Mouse (Mus musculus) liver, adult 2 months (tissue): Measurements from ENCODE around the gene Enpp1. TPM values are rescaled to one million over a fixed set of nuclear protein-coding genes. Genes with fewer than 3 reads are reported as not detected.

Experiments used
- DNase-seq: peaks from one replicate; pipeline ENCODE4 v3.0.0-alpha.2; 2011; ENCODE audit warnings: low read depth, low spot score; ENCODE audit errors: extremely low read depth
- H3K27ac ChIP-seq: fragments of 200-500 bp; replicated peaks from 2 replicates; pipeline ENCODE4 v1.5.1; 2012; ENCODE audit warnings: low read depth, mild to moderate bottlenecking, control low read depth, inconsistent platforms, low read length; ENCODE audit not compliant: insufficient read depth
- H3K27me3 ChIP-seq: fragments of 200-500 bp; 2 replicates; pipeline ENCODE4 v1.6.1; 2012; ENCODE audit warnings: mild to moderate bottlenecking, moderate library complexity, low read length, inconsistent platforms; ENCODE audit not compliant: control insufficient read depth, insufficient read depth
- H3K36me3 ChIP-seq: fragments of 200-500 bp; 2 replicates; pipeline ENCODE4 v1.6.1; 2012; ENCODE audit warnings: low read length, inconsistent platforms; ENCODE audit not compliant: control insufficient read depth, insufficient read depth
- H3K4me1 ChIP-seq: fragments of 200-500 bp; 2 replicates; pipeline ENCODE4 v1.6.1; 2011; ENCODE audit warnings: low read length; ENCODE audit not compliant: control insufficient read depth, insufficient read depth
- H3K4me3 ChIP-seq: fragments of 200-500 bp; 2 replicates; pipeline ENCODE4 v1.5.1; 2011; ENCODE audit warnings: low read depth, mild to moderate bottlenecking, control low read depth, low read length, moderate library complexity; ENCODE audit not compliant: insufficient read depth
- H3K79me2 ChIP-seq: fragments of 200-500 bp; 2 replicates; pipeline ENCODE4 v1.6.1; 2012; ENCODE audit warnings: inconsistent platforms, mild to moderate bottlenecking, low read length, moderate library complexity; ENCODE audit not compliant: control insufficient read depth, insufficient read depth
- H3K9ac ChIP-seq: fragments of 200-500 bp; 2 replicates; pipeline ENCODE4 v1.6.1; 2012; ENCODE audit warnings: low read depth, mild to moderate bottlenecking, control low read depth, inconsistent platforms, low read length
- CTCF ChIP-seq: fragments of 200-500 bp; IDR thresholded peaks from 2 replicates; pipeline ENCODE4 v1.5.1; 2011; ENCODE audit warnings: low read depth, low read length, control low read depth
- POLR2A ChIP-seq: fragments of 200-500 bp; IDR thresholded peaks from 2 replicates; pipeline ENCODE4 v1.6.1; 2011; ENCODE audit warnings: low read length, control low read depth; ENCODE audit not compliant: insufficient read depth; ENCODE audit errors: extremely low read depth
- whole genome bisulfite sequencing: fragments of 180-500 bp; shearing (Covaris S2); methylation state at CpG from one replicate; pipeline ENCODE4 v1.1.7; 2018; 5-methylcytosine and 5-hydroxymethylcytosine counted together
- polyA plus RNA-seq: library from polyadenylated mRNA; depleted of rRNA; stranded (reverse); fragments of >200 nt; gene quantifications from 2 replicates; pipeline ENCODE4 v1.2.3, GENCODE M21; 2012
- total RNA-seq: library from RNA; depleted of rRNA; stranded (reverse); fragments of >200 nt; gene quantifications from 2 replicates; pipeline ENCODE4 v1.2.3, GENCODE M21; 2014

The Enpp1 gene
- total and polyA plus RNA-seq, 2 experiments, result 5.2 to 16.2 TPM

- Histone ChIP-seq H3K79me2 (peaks cover 7% of the 10 kb centered on the region; the same call in 1 of the 2 replicates), H3K27ac (no peak overlapping the region; the same call in 1 of the 2 replicates), H3K36me3 (no peaks in the 10 kb centered on the region), H3K27me3 (no peaks in the 10 kb centered on the region), H3K4me1 (peaks cover 3% of the 10 kb centered on the region), H3K9ac (peak overlapping the region; percentile 94), H3K4me3 (peak overlapping the region; percentile 94)
- no peak for DNase-seq
- TF ChIP-seq CTCF, result no peak
- TF ChIP-seq POLR2A, result no peak
- WGBS, result 4% methylated on average over 15 of the region's 15 CpGs
These were observed 405 bp upstream of the Enpp1 start for GRCm38 (mm10) chr10:24712367-24712761.

- H3K79me2 ChIP-seq, result peaks cover 7% of the 10 kb centered on the region; the same call in 1 of the 2 replicates
- H3K27ac ChIP-seq, result no peak overlapping the region; the same call in 1 of the 2 replicates
- peak overlapping the region; percentile 55 for H3K9ac ChIP-seq
- no peaks in the 10 kb centered on the region for H3K27me3 ChIP-seq
- 24% methylated on average over 10 of the region's 10 CpGs for WGBS
- peak overlapping the region; percentile 94 for H3K4me3 ChIP-seq
- no peaks in the 10 kb centered on the region for H3K36me3 ChIP-seq
- no peak for DNase-seq
- peaks cover 5% of the 10 kb centered on the region for H3K4me1 ChIP-seq
- TF ChIP-seq CTCF, result no peak
- TF ChIP-seq POLR2A, result no peak
These were observed 888 bp downstream of the Enpp1 start for GRCm38 (mm10) chr10:24711071-24711470.

GRCm38 (mm10) chr10:24710361-24710760 lies 1.6 kb downstream of the Enpp1 start:
- H3K9ac ChIP-seq, result no peak overlapping the region
- H3K36me3 ChIP-seq, result no peaks in the 10 kb centered on the region
- no peak overlapping the region for H3K4me3 ChIP-seq
- H3K4me1 ChIP-seq, result peaks cover 5% of the 10 kb centered on the region
- H3K79me2 ChIP-seq, result peaks cover 7% of the 10 kb centered on the region; the same call in 1 of the 2 replicates
- no peak for DNase-seq
- no peaks in the 10 kb centered on the region for H3K27me3 ChIP-seq
- WGBS, result 94% methylated on average over 6 of the region's 6 CpGs
- TF ChIP-seq POLR2A (no peak), CTCF (no peak)
- H3K27ac ChIP-seq, result no peak overlapping the region

GRCm38 (mm10) chr10:24707745-24708144 lies 4.2 kb downstream of the Enpp1 start:
- H3K36me3 ChIP-seq, result no peaks in the 10 kb centered on the region
- 91% methylated on average over 6 of the region's 6 CpGs for WGBS
- H3K4me1 ChIP-seq, result peaks cover 7% of the 10 kb centered on the region
- no peak overlapping the region for H3K9ac ChIP-seq
- DNase-seq, result no peak
- H3K4me3 ChIP-seq, result no peak overlapping the region
- H3K27ac ChIP-seq, result no peak overlapping the region
- peaks cover 7% of the 10 kb centered on the region; the same call in 1 of the 2 replicates for H3K79me2 ChIP-seq
- no peaks in the 10 kb centered on the region for H3K27me3 ChIP-seq
- no peak for TF ChIP-seq CTCF
- TF ChIP-seq POLR2A, result no peak

GRCm38 (mm10) chr10:24706431-24707140 lies 5.4 kb downstream of the Enpp1 start:
- DNase-seq, result peak; percentile 75
- Histone ChIP-seq H3K9ac (no peak overlapping the region), H3K79me2 (peaks cover 7% of the 10 kb centered on the region; the same call in 1 of the 2 replicates), H3K4me1 (peaks cover 8% of the 10 kb centered on the region), H3K36me3 (no peaks in the 10 kb centered on the region), H3K4me3 (no peak overlapping the region), H3K27me3 (no peaks in the 10 kb centered on the region), H3K27ac (no peak overlapping the region)
- WGBS, result 24% methylated on average over 2 of the region's 2 CpGs
- TF ChIP-seq CTCF (no peak), POLR2A (no peak)

- no peak overlapping the region for H3K4me3 ChIP-seq
- peaks cover 12% of the 10 kb centered on the region for H3K4me1 ChIP-seq
- H3K36me3 ChIP-seq, result no peaks in the 10 kb centered on the region
- WGBS, result 23% methylated on average over 2 of the region's 2 CpGs
- no peaks in the 10 kb centered on the region for H3K27me3 ChIP-seq
- H3K79me2 ChIP-seq, result peaks cover 4% of the 10 kb centered on the region; the same call in 1 of the 2 replicates
- no peak for TF ChIP-seq POLR2A
- no peak for TF ChIP-seq CTCF
- peak; percentile 75 for DNase-seq
- no peak overlapping the region for H3K9ac ChIP-seq
- H3K27ac ChIP-seq, result no peak overlapping the region
These were observed 9.3 kb downstream of the Enpp1 start for GRCm38 (mm10) chr10:24702698-24703097.
